Mouse (Mus musculus) limb, embryonic 14.5 days (tissue): Measurements from ENCODE around the gene Il2ra. TPM values are rescaled to one million over a fixed set of nuclear protein-coding genes. Genes with fewer than 3 reads are reported as not detected.

Source experiments
- ATAC-seq: fragments of 200-750 bp; cut with Nextera tagmentation; 2 replicates; pipeline ENCODE4 v1.8.0; 2017; ENCODE audit warnings: low read depth, moderate number of reproducible peaks, moderate TSS enrichment; ENCODE audit not compliant: low FRiP score
- DNase-seq: peaks from one replicate; pipeline ENCODE4 v3.0.0-alpha.2; 2015; ENCODE audit warnings: low spot score
- H3K27ac ChIP-seq: fragments of 300-500 bp; sonication (generic); replicated peaks from 2 replicates; pipeline ENCODE4 v1.5.1; 2014; ENCODE audit warnings: low read depth, mild to moderate bottlenecking, low read length, moderate library complexity, mixed read lengths
- H3K27me3 ChIP-seq: fragments of 300-500 bp; sonication (generic); 2 replicates; pipeline ENCODE4 v1.6.1; 2014; ENCODE audit warnings: low read length, mixed read lengths; ENCODE audit not compliant: control insufficient read depth, insufficient read depth
- H3K36me3 ChIP-seq: fragments of 300-500 bp; sonication (generic); 2 replicates; pipeline ENCODE4 v1.6.1; 2014; ENCODE audit warnings: mild to moderate bottlenecking, low read length, moderate library complexity, mixed read lengths; ENCODE audit not compliant: control insufficient read depth, insufficient read depth
- H3K4me1 ChIP-seq: fragments of 300-500 bp; sonication (generic); 2 replicates; pipeline ENCODE4 v1.6.1; 2014; ENCODE audit warnings: antibody characterized with exemption, low read length, mixed read lengths; ENCODE audit not compliant: control insufficient read depth, insufficient read depth
- H3K4me2 ChIP-seq: fragments of 300-500 bp; sonication (generic); replicated peaks from 2 replicates; pipeline ENCODE4 v1.6.1; 2014; ENCODE audit warnings: low read depth, mild to moderate bottlenecking, low read length, moderate library complexity; ENCODE audit not compliant: severe bottlenecking
- H3K4me3 ChIP-seq: fragments of 300-500 bp; sonication (generic); replicated peaks from 2 replicates; pipeline ENCODE4 v1.5.1; 2014; ENCODE audit warnings: low read length
- H3K9ac ChIP-seq: fragments of 300-500 bp; sonication (generic); 2 replicates; pipeline ENCODE4 v1.6.1; 2014; ENCODE audit warnings: mild to moderate bottlenecking, low read depth, low read length, moderate library complexity; ENCODE audit not compliant: severe bottlenecking
- H3K9me3 ChIP-seq: fragments of 300-500 bp; sonication (generic); 2 replicates; pipeline ENCODE4 v1.6.1; 2016; ENCODE audit warnings: low read length; ENCODE audit not compliant: control insufficient read depth
- POLR2A ChIP-seq: fragments of 200-500 bp; IDR thresholded peaks from 2 replicates; pipeline ENCODE4 v1.8.0; 2012; ENCODE audit warnings: inconsistent platforms, mild to moderate bottlenecking, moderate library complexity, borderline replicate concordance; ENCODE audit not compliant: insufficient read depth, insufficient read length; ENCODE audit errors: extremely low read depth
- WGBS: fragments of 180-500 bp; shearing (Covaris S2); extraction: QIAGEN DNeasy Blood & Tissue Kit; methylation state at CpG from one replicate; pipeline ENCODE4 v1.1.7; 2014; 5-methylcytosine and 5-hydroxymethylcytosine counted together
- polyA plus RNA-seq, 2 experiments: library from polyadenylated mRNA; depleted of rRNA in 1 of 2; stranded (reverse) in 1 of 2; unstranded in 1 of 2; fragments of >200 nt; fragmentation: Nextera tagmentation in 1 of 2; extraction: Ambion mirVana in 1 of 2; gene quantifications; 2 replicates each; pipeline versions ENCODE4 v1.2.1 to v1.2.3; 2012 to 2014

The Il2ra gene
- polyA plus RNA-seq, 2 experiments, result not detected

- Histone ChIP-seq H3K4me3 (no peak overlapping the region), H3K27me3 (no peaks in the 10 kb centered on the region), H3K27ac (no peak overlapping the region), H3K9ac (no peak overlapping the region), H3K36me3 (no peaks in the 10 kb centered on the region), H3K4me2 (no peak overlapping the region), H3K9me3 (no peaks in the 10 kb centered on the region), H3K4me1 (no peaks in the 10 kb centered on the region)
- 74% methylated on average over 3 of the region's 3 CpGs for WGBS
- no peak for DNase-seq
- no peak for TF ChIP-seq POLR2A
- no peak for ATAC-seq
These were observed 6.5 kb upstream of the Il2ra start for GRCm38 (mm10) chr2:11636138-11636480.

GRCm38 (mm10) chr2:11637115-11637514, 5.5 kb upstream of the Il2ra start:
- 63% methylated on average over 1 of the region's 1 CpGs for WGBS
- H3K27me3 ChIP-seq, result no peaks in the 10 kb centered on the region
- ATAC-seq (no peak), DNase-seq (no peak)
- no peaks in the 10 kb centered on the region for H3K9me3 ChIP-seq
- no peaks in the 10 kb centered on the region for H3K36me3 ChIP-seq
- no peaks in the 10 kb centered on the region for H3K4me1 ChIP-seq
- no peak overlapping the region for H3K4me3 ChIP-seq
- TF ChIP-seq POLR2A, result no peak
- H3K9ac ChIP-seq, result no peak overlapping the region
- H3K27ac ChIP-seq, result no peak overlapping the region
- no peak overlapping the region for H3K4me2 ChIP-seq

GRCm38 (mm10) chr2:11644057-11644456, 1.4 kb downstream of the Il2ra start:
- WGBS, result 81% methylated on average over 1 of the region's 1 CpGs
- Histone ChIP-seq H3K27me3 (no peaks in the 10 kb centered on the region), H3K4me1 (no peaks in the 10 kb centered on the region), H3K36me3 (no peaks in the 10 kb centered on the region), H3K9ac (no peak overlapping the region), H3K27ac (no peak overlapping the region), H3K9me3 (no peaks in the 10 kb centered on the region), H3K4me2 (no peak overlapping the region), H3K4me3 (no peak overlapping the region)
- ATAC-seq (no peak), DNase-seq (no peak)
- TF ChIP-seq POLR2A, result no peak

GRCm38 (mm10) chr2:11645297-11645696, 2.7 kb downstream of the Il2ra start:
- TF ChIP-seq POLR2A, result no peak
- no peaks in the 10 kb centered on the region for H3K27me3 ChIP-seq
- H3K27ac ChIP-seq, result no peak overlapping the region
- no peaks in the 10 kb centered on the region for H3K36me3 ChIP-seq
- DNase-seq (no peak), ATAC-seq (no peak)
- no peak overlapping the region for H3K4me3 ChIP-seq
- no peaks in the 10 kb centered on the region for H3K4me1 ChIP-seq
- no peak overlapping the region for H3K9ac ChIP-seq
- H3K9me3 ChIP-seq, result no peaks in the 10 kb centered on the region
- WGBS, result 85% methylated on average over 2 of the region's 2 CpGs
- no peak overlapping the region for H3K4me2 ChIP-seq

GRCm38 (mm10) chr2:11651476-11651875, 8.9 kb downstream of the Il2ra start:
- H3K36me3 ChIP-seq, result no peaks in the 10 kb centered on the region
- H3K4me2 ChIP-seq, result no peak overlapping the region
- no peak for ATAC-seq
- no peak overlapping the region for H3K27ac ChIP-seq
- H3K27me3 ChIP-seq, result no peaks in the 10 kb centered on the region
- no peak overlapping the region for H3K9ac ChIP-seq
- H3K4me1 ChIP-seq, result no peaks in the 10 kb centered on the region
- no peak for DNase-seq
- no peak for TF ChIP-seq POLR2A
- no peaks in the 10 kb centered on the region for H3K9me3 ChIP-seq
- H3K4me3 ChIP-seq, result no peak overlapping the region
- 53% methylated on average over 3 of the region's 3 CpGs for WGBS

GRCm38 (mm10) chr2:11652196-11652595, 9.6 kb downstream of the Il2ra start:
- Histone ChIP-seq H3K4me2 (no peak overlapping the region), H3K9ac (no peak overlapping the region), H3K9me3 (no peaks in the 10 kb centered on the region), H3K4me1 (no peaks in the 10 kb centered on the region), H3K36me3 (no peaks in the 10 kb centered on the region), H3K27me3 (no peaks in the 10 kb centered on the region), H3K4me3 (no peak overlapping the region), H3K27ac (no peak overlapping the region)
- WGBS, result 88% methylated on average over 3 of the region's 3 CpGs
- no peak for TF ChIP-seq POLR2A
- ATAC-seq, result no peak
- DNase-seq, result no peak
